Mouse (Mus musculus): ENCODE results near the gene Socs5. TPM values are rescaled to one million over a fixed set of nuclear protein-coding genes. Genes with fewer than 3 reads are reported as not detected.

The Socs5 gene
- polyA plus RNA-seq, 1 experiment from 2014 or later: 4.8 TPM

Small RNA genes within 50 kb of the gene (microRNA-seq; reads per million reads assigned to microRNA genes)
- gene Gm22346: not detected

Other genes with a start within 250 kb of the Socs5 start
- gene Tmem247, start 190.3 kb upstream of the Socs5 start, polyA plus RNA-seq (2016; fragmentation: Nextera tagmentation; extraction: Ambion mirVana): not detected in 2 replicates
- not detected in 2 replicates for gene Atp6v1e2, start 159.8 kb upstream of the Socs5 start, polyA plus RNA-seq (2016; fragmentation: Nextera tagmentation; extraction: Ambion mirVana)
- 2.7 and 3.6 TPM in 2 replicates for gene Rhoq, start 144.6 kb upstream of the Socs5 start, polyA plus RNA-seq (2016; fragmentation: Nextera tagmentation; extraction: Ambion mirVana)
- gene Pigf, start 82.3 kb upstream of the Socs5 start, polyA plus RNA-seq (2016; fragmentation: Nextera tagmentation; extraction: Ambion mirVana): 18.6 and 19.8 TPM in 2 replicates
- gene Cript, start 82.1 kb upstream of the Socs5 start, polyA plus RNA-seq (2016; fragmentation: Nextera tagmentation; extraction: Ambion mirVana): 76.9 and 84.3 TPM in 2 replicates
- gene Mcfd2, start 158.3 kb downstream of the Socs5 start, polyA plus RNA-seq (2016; fragmentation: Nextera tagmentation; extraction: Ambion mirVana): 47.5 and 51.3 TPM in 2 replicates
- 15.3 and 17.0 TPM in 2 replicates for gene Ttc7, start 175.2 kb downstream of the Socs5 start, polyA plus RNA-seq (2016; fragmentation: Nextera tagmentation; extraction: Ambion mirVana)

Measured in liver, embryonic 12.5 days (tissue).